Mouse (Mus musculus): ENCODE results near the gene Slc16a3. TPM values are rescaled to one million over a fixed set of nuclear protein-coding genes. Genes with fewer than 3 reads are reported as not detected.

Slc16a3 gene
- polyA plus RNA-seq, 1 experiment from 2014 or later, result 4.8 TPM

DNA sequence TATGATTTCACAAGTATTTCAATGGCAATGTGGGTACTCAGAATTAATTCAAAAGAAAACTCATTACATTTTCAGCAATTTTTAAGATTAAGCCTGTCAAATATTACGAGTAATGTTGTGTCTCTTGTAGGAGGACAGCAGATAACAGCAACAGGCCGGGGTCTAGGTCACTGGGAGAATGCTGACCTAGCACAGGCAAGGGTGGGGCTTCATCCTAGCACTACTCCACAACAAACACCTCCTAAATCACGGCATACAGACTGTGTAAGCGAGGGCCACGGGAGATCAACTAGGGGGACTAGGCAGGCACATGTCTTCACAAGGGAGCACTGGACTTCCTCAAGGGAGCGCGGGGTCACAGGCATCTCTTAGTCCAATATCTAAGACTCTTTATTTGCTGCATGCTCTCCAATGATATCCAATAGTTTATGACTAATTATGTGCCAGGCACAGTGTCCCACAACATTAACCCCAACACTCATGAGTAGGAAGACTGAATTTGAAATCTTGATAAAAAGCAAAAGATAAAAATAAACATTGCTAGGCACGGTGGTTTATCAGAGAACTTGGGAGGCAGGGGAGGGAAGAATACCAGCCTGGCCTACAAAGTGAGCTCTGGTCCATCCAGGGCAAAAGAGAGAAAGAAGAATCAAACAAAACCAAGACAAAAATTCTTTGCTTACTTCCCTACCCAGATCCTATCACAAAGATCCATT is 31.6 kb downstream of the Slc16a3 start:
- no peak overlapping the region for H3K27ac ChIP-seq (replicated peaks; ENCODE audit: low read depth, low read length)
- H3K27me3 ChIP-seq (ENCODE audit: control insufficient read depth, insufficient read depth, low read length), result no peaks in the 10 kb centered on the region
- no peak for ATAC-seq (ENCODE audit: low FRiP score, low TSS enrichment)
- H3K9ac ChIP-seq (replicated peaks; ENCODE audit: low read length), result no peak overlapping the region
- H3K9me3 ChIP-seq (ENCODE audit: control insufficient read depth, low read length), result no peaks in the 10 kb centered on the region
- H3K36me3 ChIP-seq (ENCODE audit: control insufficient read depth, insufficient read depth, low read length), result peaks cover 81% of the 10 kb centered on the region
- WGBS, result 89% methylated on average over 8 of the region's 8 CpGs
- H3K4me2 ChIP-seq (ENCODE audit: low read length), result no peak overlapping the region
- H3K4me1 ChIP-seq (ENCODE audit: control insufficient read depth, insufficient read depth, low read length), result no peaks in the 10 kb centered on the region
- DNase-seq, result no peak
- H3K4me3 ChIP-seq (replicated peaks; ENCODE audit: low read depth, low read length), result no peak overlapping the region

DNA sequence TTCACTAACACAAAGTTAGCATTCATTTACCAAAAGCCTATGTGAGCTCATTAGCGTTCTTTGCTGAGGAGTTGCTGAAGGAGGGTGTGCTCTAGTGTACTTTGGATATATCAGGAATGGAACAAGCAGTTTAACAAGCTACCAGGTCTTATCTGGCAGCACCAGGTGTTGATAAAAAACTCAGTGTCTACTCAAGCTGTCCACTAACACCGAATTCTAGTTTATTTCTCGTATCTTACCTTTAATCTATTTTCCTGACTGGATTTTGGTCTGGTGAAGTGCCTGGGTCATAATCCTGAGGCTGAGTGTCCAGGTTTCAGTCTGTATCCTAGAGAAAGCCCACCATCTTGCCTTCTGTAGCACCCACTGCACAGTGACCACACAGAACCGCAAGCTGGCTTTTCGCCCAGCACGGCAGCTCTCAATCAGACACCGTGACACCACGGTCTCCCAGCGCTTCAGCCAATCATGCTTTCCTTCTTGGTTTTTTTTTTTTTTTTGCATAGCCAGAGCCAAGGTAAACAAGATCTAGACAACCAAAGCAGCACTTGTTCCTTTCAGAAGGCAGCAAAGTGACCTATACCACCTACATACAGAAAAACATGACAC is 32.3 kb downstream of the Slc16a3 start:
- WGBS, result 90% methylated on average over 9 of the region's 9 CpGs

GRCm38 (mm10) chr11:120981661-120982060 is 33.4 kb downstream of the Slc16a3 start:
- no peak overlapping the region for H3K4me3 ChIP-seq (replicated peaks; ENCODE audit: low read depth, low read length)
- no peaks in the 10 kb centered on the region for H3K4me1 ChIP-seq (ENCODE audit: control insufficient read depth, insufficient read depth, low read length)
- no peak for DNase-seq
- H3K27me3 ChIP-seq (ENCODE audit: control insufficient read depth, insufficient read depth, low read length), result no peaks in the 10 kb centered on the region
- peaks cover 75% of the 10 kb centered on the region for H3K36me3 ChIP-seq (ENCODE audit: control insufficient read depth, insufficient read depth, low read length)
- no peak for ATAC-seq (ENCODE audit: low FRiP score, low TSS enrichment)
- H3K9me3 ChIP-seq (ENCODE audit: control insufficient read depth, low read length), result no peaks in the 10 kb centered on the region
- H3K27ac ChIP-seq (replicated peaks; ENCODE audit: low read depth, low read length), result no peak overlapping the region
- no peak overlapping the region for H3K4me2 ChIP-seq (ENCODE audit: low read length)
- WGBS, result 91% methylated on average over 4 of the region's 4 CpGs
- no peak overlapping the region for H3K9ac ChIP-seq (replicated peaks; ENCODE audit: low read length)

More for the DNA sequence above, 32.3 kb downstream of the Slc16a3 start:
- Histone ChIP-seq H3K27ac (replicated peaks; ENCODE audit: low read depth, low read length) (no peak overlapping the region), H3K36me3 (ENCODE audit: control insufficient read depth, insufficient read depth, low read length) (peaks cover 77% of the 10 kb centered on the region), H3K9me3 (ENCODE audit: control insufficient read depth, low read length) (no peaks in the 10 kb centered on the region), H3K27me3 (ENCODE audit: control insufficient read depth, insufficient read depth, low read length) (no peaks in the 10 kb centered on the region), H3K4me1 (ENCODE audit: control insufficient read depth, insufficient read depth, low read length) (no peaks in the 10 kb centered on the region), H3K4me2 (ENCODE audit: low read length) (no peak overlapping the region), H3K4me3 (replicated peaks; ENCODE audit: low read depth, low read length) (no peak overlapping the region), H3K9ac (replicated peaks; ENCODE audit: low read length) (no peak overlapping the region)
- DNase-seq (no peak), ATAC-seq (ENCODE audit: low FRiP score, low TSS enrichment) (no peak)

DNA sequence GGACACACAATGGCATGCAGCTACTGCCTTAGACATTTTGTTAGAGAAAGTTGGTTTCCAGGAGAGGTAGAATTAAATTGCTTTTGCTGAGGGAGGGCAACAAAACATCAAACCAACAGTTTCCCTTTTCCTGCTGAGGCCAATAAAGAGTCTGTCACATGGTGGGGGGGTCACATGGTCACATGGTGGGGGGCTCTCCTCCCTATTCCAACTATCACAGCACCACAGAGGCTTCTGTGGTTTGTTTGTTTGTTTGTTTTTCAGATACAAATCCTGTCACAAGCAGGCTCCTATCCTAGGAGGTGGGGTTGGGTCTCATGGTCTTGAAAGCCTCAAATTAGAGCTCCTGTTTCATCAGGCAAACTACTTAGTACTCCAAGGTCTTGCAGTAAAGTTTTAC is 34.2 kb downstream of the Slc16a3 start:
- no peaks in the 10 kb centered on the region for H3K9me3 ChIP-seq (ENCODE audit: control insufficient read depth, low read length)
- DNase-seq, result no peak

DNA sequence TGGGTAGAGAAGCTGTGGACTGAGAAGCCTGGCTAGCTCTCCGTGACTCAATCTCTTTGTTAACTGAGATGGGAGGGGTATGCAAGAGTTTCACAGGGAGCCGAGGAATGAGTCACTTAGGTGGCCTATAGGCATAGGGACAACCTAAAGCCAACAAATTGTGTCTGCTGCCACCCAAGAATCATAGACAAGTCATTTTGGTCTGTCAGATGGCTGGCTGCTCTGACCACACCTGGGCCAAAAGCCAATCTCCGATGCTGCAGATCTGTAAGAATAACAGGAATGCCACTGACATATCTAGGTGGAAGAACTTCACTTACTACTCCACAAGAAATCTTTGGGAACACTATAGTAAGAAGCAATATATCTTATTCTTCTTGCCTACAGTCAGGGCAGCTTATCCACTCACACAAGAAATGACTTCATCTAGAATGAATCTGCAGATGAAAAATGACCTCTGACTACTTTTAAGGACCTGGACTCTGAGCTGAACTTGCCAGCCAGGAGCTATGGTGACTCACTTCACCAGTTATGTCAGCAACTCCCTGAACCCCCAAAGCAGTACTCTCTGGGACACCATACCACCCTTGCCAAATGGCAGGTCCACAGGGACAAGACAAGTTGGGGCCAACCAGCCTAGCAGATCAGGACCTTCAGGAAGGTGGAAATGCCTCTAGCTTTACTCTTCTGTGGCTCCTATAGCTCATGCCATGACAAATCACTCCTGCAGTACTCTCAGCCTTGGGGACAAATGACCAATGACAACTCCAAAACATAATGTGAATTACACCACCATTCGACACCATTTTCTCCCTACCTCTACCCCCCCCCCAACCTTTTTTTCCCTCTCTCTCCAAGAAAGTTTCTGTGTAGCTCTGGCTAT is 36.4 kb downstream of the Slc16a3 start:
- H3K4me2 ChIP-seq (ENCODE audit: low read length), result no peak overlapping the region
- H3K27me3 ChIP-seq (ENCODE audit: control insufficient read depth, insufficient read depth, low read length), result no peaks in the 10 kb centered on the region
- peaks cover 23% of the 10 kb centered on the region for H3K4me1 ChIP-seq (ENCODE audit: control insufficient read depth, insufficient read depth, low read length)
- H3K36me3 ChIP-seq (ENCODE audit: control insufficient read depth, insufficient read depth, low read length), result peaks cover 53% of the 10 kb centered on the region
- no peak overlapping the region for H3K27ac ChIP-seq (replicated peaks; ENCODE audit: low read depth, low read length)
- H3K9me3 ChIP-seq (ENCODE audit: control insufficient read depth, low read length), result no peaks in the 10 kb centered on the region
- H3K4me3 ChIP-seq (replicated peaks; ENCODE audit: low read depth, low read length), result no peak overlapping the region
- WGBS, result 72% methylated on average over 4 of the region's 4 CpGs
- no peak overlapping the region for H3K9ac ChIP-seq (replicated peaks; ENCODE audit: low read length)
- DNase-seq (no peak), ATAC-seq (ENCODE audit: low FRiP score, low TSS enrichment) (no peak)

More for the DNA sequence above, 34.2 kb downstream of the Slc16a3 start:
- Histone ChIP-seq H3K4me3 (replicated peaks; ENCODE audit: low read depth, low read length) (no peak overlapping the region), H3K9ac (replicated peaks; ENCODE audit: low read length) (no peak overlapping the region), H3K36me3 (ENCODE audit: control insufficient read depth, insufficient read depth, low read length) (peaks cover 69% of the 10 kb centered on the region), H3K4me2 (ENCODE audit: low read length) (no peak overlapping the region), H3K27me3 (ENCODE audit: control insufficient read depth, insufficient read depth, low read length) (no peaks in the 10 kb centered on the region), H3K4me1 (ENCODE audit: control insufficient read depth, insufficient read depth, low read length) (0 out of 2 replicates have a peak, but pooled peaks cover 2% of the 10 kb centered on the region), H3K27ac (replicated peaks; ENCODE audit: low read depth, low read length) (no peak overlapping the region)
- no peak for ATAC-seq (ENCODE audit: low FRiP score, low TSS enrichment)

DNA sequence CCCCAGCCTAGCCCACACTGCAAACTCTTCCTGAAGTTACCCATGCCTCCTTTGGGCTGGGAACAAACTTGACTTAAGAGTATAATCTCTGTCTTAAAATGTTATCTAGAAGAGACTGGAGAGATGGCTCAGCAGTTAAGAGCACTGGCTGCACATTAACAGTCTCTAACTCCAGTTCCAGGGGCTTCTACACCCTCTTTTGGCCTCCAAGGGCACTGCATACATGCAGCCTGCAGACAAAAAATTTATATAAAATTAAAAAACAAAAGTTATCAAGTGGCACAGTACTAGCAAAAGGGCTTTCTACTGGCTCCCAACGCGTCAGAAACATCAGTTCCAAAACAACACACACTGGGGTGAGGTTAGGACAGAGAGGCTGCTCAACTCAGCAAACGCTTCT is 39.3 kb downstream of the Slc16a3 start:
- H3K9me3 ChIP-seq (ENCODE audit: control insufficient read depth, low read length), result no peaks in the 10 kb centered on the region
- H3K27me3 ChIP-seq (ENCODE audit: control insufficient read depth, insufficient read depth, low read length), result no peaks in the 10 kb centered on the region
- no peak for ATAC-seq (ENCODE audit: low FRiP score, low TSS enrichment)
- 0 out of 2 replicates have a peak overlapping the region, but pooled peaks have one; percentile 72 for H3K4me2 ChIP-seq (ENCODE audit: low read length)
- peaks cover 35% of the 10 kb centered on the region for H3K4me1 ChIP-seq (ENCODE audit: control insufficient read depth, insufficient read depth, low read length)
- no peak overlapping the region for H3K9ac ChIP-seq (replicated peaks; ENCODE audit: low read length)
- no peak overlapping the region for H3K27ac ChIP-seq (replicated peaks; ENCODE audit: low read depth, low read length)
- 90% methylated on average over 3 of the region's 3 CpGs for WGBS
- H3K4me3 ChIP-seq (replicated peaks; ENCODE audit: low read depth, low read length), result no peak overlapping the region
- H3K36me3 ChIP-seq (ENCODE audit: control insufficient read depth, insufficient read depth, low read length), result peaks cover 26% of the 10 kb centered on the region
- DNase-seq, result no peak

DNA sequence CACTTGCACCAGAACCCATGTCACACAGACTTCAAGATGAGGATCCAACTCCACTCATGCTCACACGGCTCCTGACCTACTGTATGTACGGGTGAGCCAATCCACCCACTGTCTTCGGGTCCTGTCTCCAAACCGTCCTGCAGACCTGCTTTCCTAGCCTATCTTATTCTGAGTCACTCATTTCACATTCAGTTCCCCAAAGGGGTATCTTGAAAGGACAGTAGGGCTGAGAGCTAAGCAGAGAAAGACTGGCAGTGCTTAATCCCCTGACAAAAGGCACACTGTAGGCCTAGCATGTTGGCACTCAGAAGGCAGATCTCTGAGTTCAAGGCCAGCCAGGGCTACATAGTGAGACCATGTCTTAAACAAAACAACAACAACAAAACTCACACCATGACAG is 40.1 kb downstream of the Slc16a3 start:
- Histone ChIP-seq H3K27me3 (ENCODE audit: control insufficient read depth, insufficient read depth, low read length) (no peaks in the 10 kb centered on the region), H3K36me3 (ENCODE audit: control insufficient read depth, insufficient read depth, low read length) (peaks cover 18% of the 10 kb centered on the region), H3K4me1 (ENCODE audit: control insufficient read depth, insufficient read depth, low read length) (peaks cover 37% of the 10 kb centered on the region), H3K27ac (replicated peaks; ENCODE audit: low read depth, low read length) (no peak overlapping the region), H3K4me3 (replicated peaks; ENCODE audit: low read depth, low read length) (no peak overlapping the region), H3K9me3 (ENCODE audit: control insufficient read depth, low read length) (no peaks in the 10 kb centered on the region), H3K9ac (replicated peaks; ENCODE audit: low read length) (no peak overlapping the region; the same call in 1 of the 2 replicates), H3K4me2 (ENCODE audit: low read length) (peak overlapping the region; percentile 72)
- WGBS, result 76% methylated on average over 4 of the region's 4 CpGs
- DNase-seq (no peak), ATAC-seq (ENCODE audit: low FRiP score, low TSS enrichment) (no peak)

DNA sequence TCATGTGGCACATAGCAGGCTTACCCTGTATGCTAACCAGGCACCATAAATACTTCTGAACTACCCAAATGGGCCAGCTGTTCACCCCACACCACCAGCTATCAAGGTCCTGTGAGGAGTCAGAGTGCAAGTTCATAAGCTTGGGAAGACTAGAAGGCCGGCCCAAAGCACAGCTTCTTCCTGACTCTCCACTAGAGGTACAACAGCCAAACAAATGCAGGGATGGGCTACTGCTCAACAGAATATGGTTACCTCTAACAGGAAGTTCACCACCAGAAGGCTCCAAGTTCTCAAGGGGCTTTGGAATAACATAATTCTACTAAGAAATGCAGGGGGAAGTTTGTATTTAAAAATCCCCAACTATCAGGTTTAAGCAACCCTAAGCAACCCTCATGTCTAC is 41.2 kb downstream of the Slc16a3 start:
- 16% methylated on average over 1 of the region's 1 CpGs for WGBS
- no peak overlapping the region for H3K27ac ChIP-seq (replicated peaks; ENCODE audit: low read depth, low read length)
- DNase-seq (no peak), ATAC-seq (ENCODE audit: low FRiP score, low TSS enrichment) (no peak)
- H3K9ac ChIP-seq (replicated peaks; ENCODE audit: low read length), result peak overlapping the region; percentile 100
- peaks cover 16% of the 10 kb centered on the region for H3K36me3 ChIP-seq (ENCODE audit: control insufficient read depth, insufficient read depth, low read length)
- H3K9me3 ChIP-seq (ENCODE audit: control insufficient read depth, low read length), result no peaks in the 10 kb centered on the region
- H3K27me3 ChIP-seq (ENCODE audit: control insufficient read depth, insufficient read depth, low read length), result no peaks in the 10 kb centered on the region
- peaks cover 40% of the 10 kb centered on the region for H3K4me1 ChIP-seq (ENCODE audit: control insufficient read depth, insufficient read depth, low read length)
- H3K4me2 ChIP-seq (ENCODE audit: low read length), result peak overlapping the region; percentile 72
- peak overlapping the region; percentile 100 for H3K4me3 ChIP-seq (replicated peaks; ENCODE audit: low read depth, low read length)

Measured in midbrain, embryonic 14.5 days (tissue).